Mouse (Mus musculus): ENCODE results near the gene H2al1c. TPM values are rescaled to one million over a fixed set of nuclear protein-coding genes. Genes with fewer than 3 reads are reported as not detected.
A peak's percentile ranks its signal among the peaks of the same experiment; 100 is the strongest.
"Not testable (repeated sequence)": the region's sequence is repeated elsewhere in the genome, so short reads cannot be mapped to it uniquely, and the experiment has no call there.

H2al1c gene
- total RNA-seq (2014; rRNA removed) = not detected in 2 replicates
- polyA plus RNA-seq (2015; fragmentation: Nextera tagmentation; extraction: Ambion mirVana) = not detected in 2 replicates

- H3K27me3 ChIP-seq (ENCODE audit: insufficient read depth, low read length); H3K27ac ChIP-seq (ENCODE audit: low read depth, low read length); H3K4me1 ChIP-seq (ENCODE audit: insufficient read depth); H3K4me2 ChIP-seq (ENCODE audit: low read depth); H3K9ac ChIP-seq; H3K36me3 ChIP-seq (ENCODE audit: insufficient read depth); H3K4me3 ChIP-seq (ENCODE audit: low read depth, low read length); DNase-seq; ATAC-seq; H3K9me3 ChIP-seq (ENCODE audit: low read length): not testable (repeated sequence)
- WGBS = 100% methylated on average over 1 of the region's 6 CpGs
Observed at GRCm38 (mm10) chrX:11305355-11305754, at the start of gene H2al1c. Gene H2al1c, plus strand, starts transcription at chrX:11305655.

GRCm38 (mm10) chrX:11264918-11265317 lies 40.5 kb upstream of the H2al1c start:
- no peak overlapping the region for H3K4me2 ChIP-seq (ENCODE audit: low read depth)
- H3K27me3 ChIP-seq (ENCODE audit: insufficient read depth, low read length) = no peaks in the 10 kb centered on the region
- no peaks in the 10 kb centered on the region for H3K4me1 ChIP-seq (ENCODE audit: insufficient read depth)
- WGBS = 85% methylated on average over 8 of the region's 8 CpGs
- no peaks in the 10 kb centered on the region for H3K36me3 ChIP-seq (ENCODE audit: insufficient read depth)
- TF ChIP-seq CTCF (IDR thresholded peaks at IDR 0.05; ENCODE audit: low read depth) = no peak
- H3K9me3 ChIP-seq (ENCODE audit: low read length) = no peaks in the 10 kb centered on the region
- ATAC-seq (no peak), DNase-seq (no peak)
- no peak overlapping the region for H3K9ac ChIP-seq
- H3K4me3 ChIP-seq (ENCODE audit: low read depth, low read length) = no peak overlapping the region
- H3K27ac ChIP-seq (ENCODE audit: low read depth, low read length) = no peak overlapping the region

- ATAC-seq (no peak), DNase-seq (no peak)
- Histone ChIP-seq H3K4me2 (ENCODE audit: low read depth) (no peak overlapping the region), H3K9ac (no peak overlapping the region), H3K27me3 (ENCODE audit: insufficient read depth, low read length) (no peaks in the 10 kb centered on the region), H3K4me3 (ENCODE audit: low read depth, low read length) (no peak overlapping the region), H3K9me3 (ENCODE audit: low read length) (no peaks in the 10 kb centered on the region), H3K27ac (ENCODE audit: low read depth, low read length) (no peak overlapping the region), H3K4me1 (ENCODE audit: insufficient read depth) (no peaks in the 10 kb centered on the region), H3K36me3 (ENCODE audit: insufficient read depth) (no peaks in the 10 kb centered on the region)
- TF ChIP-seq CTCF (IDR thresholded peaks at IDR 0.05; ENCODE audit: low read depth) = no peak
- 66% methylated on average over 7 of the region's 7 CpGs for WGBS
Observed at GRCm38 (mm10) chrX:11267791-11268190, 37.7 kb upstream of the H2al1c start.

GRCm38 (mm10) chrX:11269074-11269473 lies 36.4 kb upstream of the H2al1c start:
- Histone ChIP-seq H3K4me1 (ENCODE audit: insufficient read depth) (no peaks in the 10 kb centered on the region), H3K4me3 (ENCODE audit: low read depth, low read length) (no peak overlapping the region), H3K9me3 (ENCODE audit: low read length) (no peaks in the 10 kb centered on the region), H3K27ac (ENCODE audit: low read depth, low read length) (no peak overlapping the region), H3K4me2 (ENCODE audit: low read depth) (no peak overlapping the region), H3K9ac (no peak overlapping the region), H3K27me3 (ENCODE audit: insufficient read depth, low read length) (no peaks in the 10 kb centered on the region), H3K36me3 (ENCODE audit: insufficient read depth) (no peaks in the 10 kb centered on the region)
- DNase-seq = peak; percentile 50
- peak; percentile 64 for ATAC-seq
- TF ChIP-seq CTCF (IDR thresholded peaks at IDR 0.05; ENCODE audit: low read depth) = no peak
- WGBS = 61% methylated on average over 3 of the region's 3 CpGs

GRCm38 (mm10) chrX:11273190-11273589 lies 32.3 kb upstream of the H2al1c start:
- DNase-seq = no peak
- ATAC-seq = no peak
- Histone ChIP-seq H3K4me3 (ENCODE audit: low read depth, low read length) (no peak overlapping the region), H3K27me3 (ENCODE audit: insufficient read depth, low read length) (no peaks in the 10 kb centered on the region), H3K36me3 (ENCODE audit: insufficient read depth) (no peaks in the 10 kb centered on the region), H3K4me2 (ENCODE audit: low read depth) (no peak overlapping the region), H3K9me3 (ENCODE audit: low read length) (no peaks in the 10 kb centered on the region), H3K27ac (ENCODE audit: low read depth, low read length) (no peak overlapping the region), H3K4me1 (ENCODE audit: insufficient read depth) (no peaks in the 10 kb centered on the region), H3K9ac (no peak overlapping the region)
- TF ChIP-seq CTCF (IDR thresholded peaks at IDR 0.05; ENCODE audit: low read depth) = no peak
- 83% methylated on average over 3 of the region's 3 CpGs for WGBS

- 64% methylated on average over 6 of the region's 6 CpGs for WGBS
- Histone ChIP-seq H3K27ac (ENCODE audit: low read depth, low read length) (no peak overlapping the region), H3K4me1 (ENCODE audit: insufficient read depth) (no peaks in the 10 kb centered on the region), H3K4me2 (ENCODE audit: low read depth) (no peak overlapping the region), H3K9ac (no peak overlapping the region), H3K4me3 (ENCODE audit: low read depth, low read length) (no peak overlapping the region), H3K9me3 (ENCODE audit: low read length) (no peaks in the 10 kb centered on the region), H3K36me3 (ENCODE audit: insufficient read depth) (no peaks in the 10 kb centered on the region), H3K27me3 (ENCODE audit: insufficient read depth, low read length) (no peaks in the 10 kb centered on the region)
- no peak for DNase-seq
- no peak for ATAC-seq
- no peak for TF ChIP-seq CTCF (IDR thresholded peaks at IDR 0.05; ENCODE audit: low read depth)
Observed at GRCm38 (mm10) chrX:11277083-11277482, 28.4 kb upstream of the H2al1c start.

- H3K4me3 ChIP-seq (ENCODE audit: low read depth, low read length) = no peak overlapping the region
- whole genome bisulfite sequencing = 66% methylated on average over 2 of the region's 2 CpGs
- no peaks in the 10 kb centered on the region for H3K4me1 ChIP-seq (ENCODE audit: insufficient read depth)
- H3K27me3 ChIP-seq (ENCODE audit: insufficient read depth, low read length) = no peaks in the 10 kb centered on the region
- no peak for TF ChIP-seq CTCF (IDR thresholded peaks at IDR 0.05; ENCODE audit: low read depth)
- no peaks in the 10 kb centered on the region for H3K36me3 ChIP-seq (ENCODE audit: insufficient read depth)
- H3K9ac ChIP-seq = no peak overlapping the region
- ATAC-seq = no peak
- H3K27ac ChIP-seq (ENCODE audit: low read depth, low read length) = no peak overlapping the region
- DNase-seq = no peak
- H3K4me2 ChIP-seq (ENCODE audit: low read depth) = no peak overlapping the region
- H3K9me3 ChIP-seq (ENCODE audit: low read length) = no peaks in the 10 kb centered on the region
Observed at GRCm38 (mm10) chrX:11280741-11281140, 24.7 kb upstream of the H2al1c start.

All from forebrain, postnatal 0 days (tissue).